Mouse (Mus musculus) embryonic facial prominence, embryonic 13.5 days (tissue): Measurements from ENCODE around the gene Atg101. TPM values are rescaled to one million over a fixed set of nuclear protein-coding genes. Genes with fewer than 3 reads are reported as not detected.

ENCODE experiments used
- ATAC-seq: fragments of 200-750 bp; cut with Nextera tagmentation; 2 replicates; pipeline ENCODE4 v1.8.0; 2017; ENCODE audit warnings: low read depth; ENCODE audit not compliant: insufficient number of reproducible peaks, insufficient read depth, low FRiP score, low TSS enrichment
- H3K27ac ChIP-seq: fragments of 300-500 bp; sonication (generic); 2 replicates; pipeline ENCODE4 v1.5.1; 2015; ENCODE audit warnings: moderate library complexity, mild to moderate bottlenecking, inconsistent platforms
- H3K27me3 ChIP-seq: fragments of 300-500 bp; sonication (generic); 2 replicates; pipeline ENCODE4 v1.6.1; 2015; ENCODE audit warnings: mild to moderate bottlenecking, inconsistent platforms
- H3K36me3 ChIP-seq: fragments of 300-500 bp; sonication (generic); 2 replicates; pipeline ENCODE4 v1.6.1; 2015; ENCODE audit warnings: mild to moderate bottlenecking, inconsistent platforms
- H3K4me1 ChIP-seq: fragments of 300-500 bp; sonication (generic); 2 replicates; pipeline ENCODE4 v1.6.1; 2015; ENCODE audit warnings: inconsistent platforms
- H3K4me2 ChIP-seq: fragments of 300-500 bp; sonication (generic); 2 replicates; pipeline ENCODE4 v1.6.1; 2015; ENCODE audit warnings: moderate library complexity, mild to moderate bottlenecking, inconsistent platforms
- H3K4me3 ChIP-seq: fragments of 300-500 bp; sonication (generic); 2 replicates; pipeline ENCODE4 v1.5.1; 2015; ENCODE audit warnings: mild to moderate bottlenecking, inconsistent platforms
- H3K9ac ChIP-seq: fragments of 300-500 bp; sonication (generic); 2 replicates; pipeline ENCODE4 v1.6.1; 2015; ENCODE audit warnings: mild to moderate bottlenecking, inconsistent platforms
- H3K9me3 ChIP-seq: fragments of 300-500 bp; sonication (generic); 2 replicates; pipeline ENCODE4 v1.6.1; 2016; ENCODE audit warnings: inconsistent platforms
- WGBS: fragments of 180-500 bp; shearing (Covaris S2); methylation state at CpG from one replicate; pipeline ENCODE4 v1.1.7; 2015; ENCODE audit warnings: mixed read lengths; 5-methylcytosine and 5-hydroxymethylcytosine counted together
- polyA plus RNA-seq: library from polyadenylated mRNA; unstranded; fragments of >200 nt; fragmentation: Nextera tagmentation; extraction: Ambion mirVana; gene quantifications from 2 replicates; pipeline ENCODE4 v1.2.1, GENCODE M21; 2015

The Atg101 gene
- polyA plus RNA-seq, 1 experiment from 2014 or later: 65.9 TPM

GRCm38 (mm10) chr15:101328876-101329563, 44.9 kb downstream of the Atg101 start:
- WGBS: 70% methylated on average over 3 of the region's 3 CpGs
- Histone ChIP-seq H3K9ac (no peak overlapping the region), H3K27ac (no peak overlapping the region), H3K4me3 (no peak overlapping the region), H3K27me3 (no peaks in the 10 kb centered on the region), H3K4me2 (no peak overlapping the region), H3K36me3 (no peaks in the 10 kb centered on the region), H3K4me1 (peaks cover 16% of the 10 kb centered on the region; the same call in 1 of the 2 replicates), H3K9me3 (no peaks in the 10 kb centered on the region)
- ATAC-seq: no peak

GRCm38 (mm10) chr15:101329564-101329892, 45.5 kb downstream of the Atg101 start:
- no peak for ATAC-seq
- H3K4me3 ChIP-seq: no peak overlapping the region
- H3K36me3 ChIP-seq: no peaks in the 10 kb centered on the region
- H3K4me2 ChIP-seq: no peak overlapping the region
- 62% methylated on average over 3 of the region's 3 CpGs for WGBS
- no peaks in the 10 kb centered on the region for H3K27me3 ChIP-seq
- peaks cover 16% of the 10 kb centered on the region; the same call in 1 of the 2 replicates for H3K4me1 ChIP-seq
- H3K9ac ChIP-seq: no peak overlapping the region
- H3K9me3 ChIP-seq: no peaks in the 10 kb centered on the region
- H3K27ac ChIP-seq: no peak overlapping the region

GRCm38 (mm10) chr15:101331090-101331489, 47.0 kb downstream of the Atg101 start:
- no peak overlapping the region for H3K4me2 ChIP-seq
- ATAC-seq: no peak
- WGBS: 72% methylated on average over 4 of the region's 4 CpGs
- no peak overlapping the region for H3K9ac ChIP-seq
- H3K27ac ChIP-seq: no peak overlapping the region
- no peaks in the 10 kb centered on the region for H3K9me3 ChIP-seq
- H3K4me1 ChIP-seq: peaks cover 17% of the 10 kb centered on the region; the same call in 1 of the 2 replicates
- no peak overlapping the region for H3K4me3 ChIP-seq
- no peaks in the 10 kb centered on the region for H3K36me3 ChIP-seq
- H3K27me3 ChIP-seq: no peaks in the 10 kb centered on the region

GRCm38 (mm10) chr15:101332370-101332769, 48.3 kb downstream of the Atg101 start:
- Histone ChIP-seq H3K9me3 (no peaks in the 10 kb centered on the region), H3K4me2 (no peak overlapping the region), H3K27ac (peak overlapping the region; percentile 68), H3K36me3 (no peaks in the 10 kb centered on the region), H3K27me3 (0 out of 2 replicates have a peak, but pooled peaks cover 6% of the 10 kb centered on the region), H3K9ac (no peak overlapping the region), H3K4me1 (peaks cover 29% of the 10 kb centered on the region), H3K4me3 (no peak overlapping the region)
- 64% methylated on average over 4 of the region's 4 CpGs for WGBS
- ATAC-seq: no peak

GRCm38 (mm10) chr15:101333165-101333564, 49.1 kb downstream of the Atg101 start:
- H3K4me3 ChIP-seq: no peak overlapping the region
- ATAC-seq: no peak
- H3K36me3 ChIP-seq: no peaks in the 10 kb centered on the region
- H3K4me2 ChIP-seq: no peak overlapping the region
- 0 out of 2 replicates have a peak, but pooled peaks cover 9% of the 10 kb centered on the region for H3K27me3 ChIP-seq
- 8% methylated on average over 1 of the region's 1 CpGs for WGBS
- no peak overlapping the region for H3K9ac ChIP-seq
- peak overlapping the region; percentile 68 for H3K27ac ChIP-seq
- H3K9me3 ChIP-seq: no peaks in the 10 kb centered on the region
- H3K4me1 ChIP-seq: peaks cover 37% of the 10 kb centered on the region

- no peak overlapping the region for H3K9ac ChIP-seq
- H3K27me3 ChIP-seq: 0 out of 2 replicates have a peak, but pooled peaks cover 9% of the 10 kb centered on the region
- 45% methylated on average over 4 of the region's 4 CpGs for whole genome bisulfite sequencing
- H3K4me2 ChIP-seq: no peak overlapping the region
- ATAC-seq: no peak
- peaks cover 37% of the 10 kb centered on the region for H3K4me1 ChIP-seq
- no peak overlapping the region for H3K4me3 ChIP-seq
- H3K27ac ChIP-seq: peak overlapping the region; percentile 12; the same call in 1 of the 2 replicates
- H3K9me3 ChIP-seq: no peaks in the 10 kb centered on the region
- no peaks in the 10 kb centered on the region for H3K36me3 ChIP-seq
These were observed 49.6 kb downstream of the Atg101 start for GRCm38 (mm10) chr15:101333648-101334047.

- 33% methylated on average over 24 of the region's 24 CpGs for WGBS
- Histone ChIP-seq H3K4me3 (no peak overlapping the region), H3K4me1 (peaks cover 34% of the 10 kb centered on the region), H3K4me2 (no peak overlapping the region), H3K27me3 (0 out of 2 replicates have a peak, but pooled peaks cover 9% of the 10 kb centered on the region), H3K9me3 (no peaks in the 10 kb centered on the region), H3K9ac (no peak overlapping the region), H3K36me3 (no peaks in the 10 kb centered on the region), H3K27ac (peak overlapping the region; percentile 30)
- no peak for ATAC-seq
These were observed 52.6 kb downstream of the Atg101 start for GRCm38 (mm10) chr15:101336474-101337174.

GRCm38 (mm10) chr15:101338359-101338758, 54.3 kb downstream of the Atg101 start:
- H3K36me3 ChIP-seq: no peaks in the 10 kb centered on the region
- H3K9ac ChIP-seq: 0 out of 2 replicates have a peak overlapping the region, but pooled peaks have one; percentile 12
- H3K4me3 ChIP-seq: no peak overlapping the region
- H3K9me3 ChIP-seq: no peaks in the 10 kb centered on the region
- 0 out of 2 replicates have a peak, but pooled peaks cover 9% of the 10 kb centered on the region for H3K27me3 ChIP-seq
- H3K4me2 ChIP-seq: no peak overlapping the region
- no peak for ATAC-seq
- peaks cover 21% of the 10 kb centered on the region for H3K4me1 ChIP-seq
- 68% methylated on average over 4 of the region's 4 CpGs for WGBS
- H3K27ac ChIP-seq: peak overlapping the region; percentile 55

GRCm38 (mm10) chr15:101339537-101339936, 55.5 kb downstream of the Atg101 start:
- H3K9me3 ChIP-seq: no peaks in the 10 kb centered on the region

More at GRCm38 (mm10) chr15:101339537-101339936, 55.5 kb downstream of the Atg101 start:
- no peak overlapping the region for H3K4me3 ChIP-seq
- 0 out of 2 replicates have a peak, but pooled peaks cover 9% of the 10 kb centered on the region for H3K27me3 ChIP-seq
- no peak overlapping the region for H3K9ac ChIP-seq
- no peaks in the 10 kb centered on the region for H3K36me3 ChIP-seq
- H3K27ac ChIP-seq: no peak overlapping the region
- no peak overlapping the region for H3K4me2 ChIP-seq
- 0 out of 2 replicates have a peak, but pooled peaks have one; percentile 22 for ATAC-seq
- 0% methylated on average over 2 of the region's 2 CpGs for WGBS
- peaks cover 21% of the 10 kb centered on the region for H3K4me1 ChIP-seq
